Mouse (Mus musculus) retina, postnatal 1 day (tissue): ENCODE results near the gene 4933405O20Rik.

Experiments used
- DNase-seq: peaks from one replicate; pipeline ENCODE4 v3.0.0-alpha.2; 2012

4933405O20Rik gene

DNA sequence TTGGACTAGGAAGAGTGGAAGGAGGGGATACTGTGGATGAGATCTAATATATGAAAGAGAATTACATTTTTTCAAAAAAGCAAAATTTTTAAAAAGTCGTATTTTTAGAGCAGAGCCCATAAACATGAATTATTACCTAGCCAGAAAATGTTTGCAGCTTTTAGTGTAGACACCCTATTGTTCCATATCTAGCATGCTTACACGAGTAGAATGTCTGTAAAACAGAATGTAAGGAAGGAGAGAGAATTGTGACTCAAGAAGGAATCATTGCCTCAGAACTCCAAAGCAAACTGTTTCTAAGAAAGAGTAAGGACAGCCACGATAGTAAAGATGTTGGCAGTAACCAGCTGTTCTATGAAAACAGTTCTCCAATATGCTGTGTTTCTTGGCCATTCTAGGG is at the start of gene 4933405O20Rik:
Gene 4933405O20Rik, plus strand, starts transcription at position 301 of the 400 bp plus-strand sequence.
- no peak for DNase-seq

DNA sequence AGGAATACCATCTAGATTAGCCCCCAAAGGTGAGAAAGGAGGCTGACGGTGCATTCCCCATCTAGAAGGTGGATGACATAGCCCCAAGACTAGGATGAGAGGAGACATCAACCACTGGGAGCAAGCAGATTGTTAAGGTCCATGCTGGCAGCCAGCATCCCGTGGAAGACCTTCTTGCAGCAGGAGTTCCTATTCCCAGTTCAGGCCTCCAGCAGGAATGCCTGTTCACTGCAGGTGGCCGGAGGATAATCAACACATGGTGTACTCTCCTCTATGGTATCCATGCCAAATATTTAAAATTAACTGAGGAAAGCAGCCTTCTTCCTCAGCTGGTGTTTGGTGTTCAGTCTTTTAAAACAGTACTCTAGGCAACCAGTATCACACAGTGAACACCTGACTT is 49.4 kb upstream of the 4933405O20Rik start:
- DNase-seq, result no peak

DNA sequence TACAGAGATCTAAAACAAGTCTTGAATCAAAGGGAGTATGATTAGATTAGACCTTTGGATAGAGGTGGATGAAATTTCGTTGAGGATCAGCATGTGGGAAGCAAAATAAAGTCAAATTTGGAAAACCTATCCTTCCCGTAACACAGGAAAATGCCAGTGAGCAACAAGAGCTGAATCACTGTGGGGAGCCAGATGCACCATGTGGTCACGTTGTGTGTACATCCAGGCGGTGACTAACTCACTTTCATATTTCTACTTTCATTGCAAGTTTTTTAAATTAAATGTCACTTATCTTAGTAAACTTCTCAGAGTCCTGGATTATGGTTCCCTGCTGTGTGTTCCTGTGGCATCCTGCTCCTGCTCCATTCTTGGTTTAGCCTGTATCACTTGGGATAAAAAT is 47.6 kb upstream of the 4933405O20Rik start:
- DNase-seq, result no peak

DNA sequence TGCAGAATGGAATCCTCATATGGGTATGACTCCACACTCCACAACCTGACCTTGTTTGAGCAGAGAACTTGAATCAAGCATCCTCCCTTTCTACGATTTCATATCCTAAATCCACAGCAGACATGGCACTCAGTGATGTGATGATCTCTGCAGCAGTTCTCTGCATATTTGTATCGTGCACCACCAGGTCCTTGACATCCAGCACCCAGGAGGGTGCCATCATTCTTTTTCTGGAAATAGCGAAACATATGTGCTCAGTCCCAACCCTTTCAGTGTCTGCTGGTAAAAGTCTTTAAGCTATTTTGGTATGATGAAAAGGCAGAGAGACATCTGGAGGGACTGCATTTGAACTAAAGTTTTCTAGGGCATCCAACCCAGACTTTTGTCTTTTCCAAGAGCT is 36.3 kb upstream of the 4933405O20Rik start:
- no peak for DNase-seq

DNA sequence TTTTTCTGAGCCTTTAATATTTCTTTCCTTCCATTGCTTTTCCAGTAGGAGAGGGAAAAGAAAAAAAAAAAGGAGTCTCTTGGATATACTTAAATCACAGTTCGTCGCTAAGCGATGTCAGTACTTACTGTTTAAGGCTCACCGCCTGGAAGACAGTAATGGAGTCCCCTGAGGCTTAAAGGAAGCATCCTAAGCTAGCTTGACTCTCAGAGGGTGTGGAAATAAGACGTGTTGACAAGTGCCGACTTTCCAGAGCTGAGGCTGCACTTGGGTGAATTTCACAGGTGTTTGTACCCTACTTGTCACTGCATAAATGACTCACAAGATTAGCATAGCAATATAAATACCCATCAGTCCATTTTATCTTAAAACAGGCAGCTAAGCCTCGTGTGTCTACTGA is 25.1 kb upstream of the 4933405O20Rik start:
- peak; percentile 38 for DNase-seq

DNA sequence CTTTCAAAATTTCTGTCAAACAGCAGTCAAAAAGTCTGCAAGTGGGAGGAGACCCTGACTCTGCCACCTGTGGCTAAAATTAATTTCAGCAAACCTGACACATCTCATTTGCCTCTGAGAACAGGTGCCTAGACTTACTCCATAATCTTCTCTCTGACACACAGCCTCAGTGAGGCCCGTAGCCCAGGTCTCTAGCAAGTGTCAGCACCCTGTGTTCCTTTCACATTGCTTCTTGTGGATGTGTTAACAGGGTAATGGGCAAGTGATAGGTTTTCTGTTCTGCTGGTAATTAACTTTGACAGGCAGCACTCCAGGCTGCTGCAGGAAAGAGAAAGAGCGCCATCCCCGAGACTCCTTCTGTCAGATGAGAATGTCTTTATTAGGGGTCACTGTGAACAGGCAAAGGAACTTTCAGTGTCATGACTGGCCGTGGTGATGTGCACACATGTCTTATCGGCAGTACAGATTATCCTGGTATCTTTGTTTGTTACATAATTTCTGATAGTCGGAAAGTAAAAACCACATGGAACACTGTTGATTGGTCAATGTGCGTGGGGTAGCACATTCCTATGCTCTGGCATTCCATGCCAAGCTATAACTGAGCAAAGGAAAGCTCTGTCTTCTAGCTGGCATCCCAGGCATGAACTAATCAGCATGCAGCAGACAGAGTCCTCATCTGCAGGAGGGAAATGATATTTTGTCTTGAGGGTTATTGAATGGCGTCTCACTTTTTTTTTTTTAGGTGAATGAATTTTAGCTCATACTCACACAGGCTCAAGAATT is 10.2 kb upstream of the 4933405O20Rik start:
- peak; percentile 37 for DNase-seq

DNA sequence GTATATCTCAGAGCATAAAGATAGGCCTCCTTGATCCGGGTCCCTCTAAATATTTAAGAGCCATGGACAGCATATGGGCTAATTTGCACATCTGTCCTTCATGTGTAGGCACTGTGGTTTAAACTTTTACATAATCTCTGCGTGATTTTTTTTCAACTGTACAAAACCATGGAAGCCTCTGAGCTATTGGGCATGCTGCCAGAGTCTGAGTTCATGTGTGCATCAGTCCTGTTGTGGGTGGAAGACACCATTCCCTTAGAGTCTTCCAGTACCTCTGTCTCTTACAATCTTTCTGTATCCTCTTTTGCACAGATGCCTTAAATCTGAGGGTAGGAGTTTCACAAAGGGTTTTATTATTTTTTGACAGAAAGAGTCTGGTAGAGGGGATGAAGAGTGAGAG is 15.1 kb downstream of the 4933405O20Rik start:
- no peak for DNase-seq

DNA sequence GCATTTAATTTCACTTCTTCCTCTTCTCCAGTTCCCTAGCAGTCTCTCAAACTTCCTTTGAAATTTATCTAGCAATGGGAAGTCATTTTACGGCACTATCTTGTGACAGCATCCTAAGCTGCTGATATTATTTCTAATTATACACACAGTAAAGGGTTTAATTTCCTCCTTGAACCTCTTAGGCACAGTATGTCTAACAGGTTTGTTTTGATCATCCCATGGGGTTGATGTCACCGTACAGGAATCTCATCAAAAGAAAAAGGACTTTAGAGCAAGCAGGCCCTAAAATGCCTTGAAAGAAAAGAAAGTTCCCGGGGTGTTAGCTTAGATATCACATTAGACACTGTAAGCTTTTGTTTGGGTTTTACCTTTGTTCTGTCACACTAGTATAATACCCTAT is 30.2 kb downstream of the 4933405O20Rik start:
- no peak for DNase-seq

DNA sequence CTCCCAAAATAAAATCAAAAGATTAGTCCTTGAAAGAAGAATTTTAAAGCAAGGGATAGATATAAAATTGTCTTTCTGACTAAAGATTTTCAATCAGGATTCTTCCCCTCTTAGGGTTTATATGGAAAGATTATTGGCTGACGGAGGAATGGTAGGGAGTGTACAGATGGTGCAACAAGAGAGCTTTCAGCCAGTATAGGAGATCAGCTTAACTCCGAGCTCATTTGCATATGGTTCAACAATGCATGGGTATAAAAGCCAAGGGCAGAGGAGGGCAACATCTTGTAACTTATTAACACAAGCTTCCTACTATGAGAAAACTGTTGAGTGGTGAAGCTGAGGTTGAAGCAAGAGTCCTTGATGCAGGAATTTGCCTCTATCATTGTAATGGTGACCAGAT is 34.2 kb downstream of the 4933405O20Rik start:
- DNase-seq, result peak; percentile 61
